Mouse (Mus musculus) spleen, adult 10 weeks (tissue): Measurements from ENCODE around the gene Brms1. TPM values are rescaled to one million over a fixed set of nuclear protein-coding genes. Genes with fewer than 3 reads are reported as not detected.

Experiments
- polyA plus RNA-seq: library from polyadenylated mRNA; stranded (reverse); fragments of 350-450 nt; fragmentation: Illumina TruSeq; extraction: RNeasy Lipid Tissue Mini Kit (QIAGEN cat#74804); gene quantifications from one replicate; pipeline ENCODE4 v1.2.3, GENCODE M21; 2015; ENCODE audit warnings: low replicate concordance; ENCODE audit not compliant: insufficient read depth

The Brms1 gene
- 22.9 TPM for polyA plus RNA-seq

GRCm38 (mm10) chr19:5040862-5041523 lies at the start of gene Brms1:
Gene Brms1 (plus strand): TSS chr19:5041354.

GRCm38 (mm10) chr19:5023621-5024479 lies 17.3 kb upstream of the Brms1 start, which contains the start of gene Slc29a2:
Gene Slc29a2 (plus strand): TSS chr19:5023860.

GRCm38 (mm10) chr19:5038709-5039156 lies 2.4 kb upstream of the Brms1 start, which contains the start of the genes B4gat1 and AC124502.3:
Gene B4gat1 (plus strand): TSS chr19:5038826.
Gene AC124502.3 (plus strand): TSS chr19:5038891.

GRCm38 (mm10) chr19:5050047-5050905 lies 9.1 kb downstream of the Brms1 start, which contains the start of gene Rin1:
Gene Rin1 (plus strand): TSS chr19:5050481.

GRCm38 (mm10) chr19:5067867-5068569 lies 26.9 kb downstream of the Brms1 start, which contains the start of gene Cd248:
Gene Cd248 (plus strand): TSS chr19:5068078.

GRCm38 (mm10) chr19:5085145-5085863 lies 44.1 kb downstream of the Brms1 start, which contains the start of gene Tmem151a:
Gene Tmem151a (minus strand): TSS chr19:5085531.

GRCm38 (mm10) chr19:5087884-5088728 lies 47.0 kb downstream of the Brms1 start, which contains the start of gene Yif1a:
Gene Yif1a (plus strand): TSS chr19:5088538.

GRCm38 (mm10) chr19:5098363-5099143 lies 57.4 kb downstream of the Brms1 start, which contains the start of gene Cnih2:
Gene Cnih2 (minus strand): TSS chr19:5098521.

Other genes starting within 250 kb of the Brms1 start
- 37.4 TPM for gene Rbm4, start 247.5 kb upstream of the Brms1 start, polyA plus RNA-seq
- gene Gm21992, start 229.7 kb upstream of the Brms1 start, polyA plus RNA-seq = 33.4 TPM
- gene Rbm14, start 229.7 kb upstream of the Brms1 start, polyA plus RNA-seq = 20.5 TPM
- gene Ccs, start 202.0 kb upstream of the Brms1 start, polyA plus RNA-seq = 16.5 TPM
- gene Ccdc87, start 202.0 kb upstream of the Brms1 start, polyA plus RNA-seq = 0.07 TPM
- 10.2 TPM for gene Ctsf, start 186.2 kb upstream of the Brms1 start, polyA plus RNA-seq
- gene Actn3, start 163.4 kb upstream of the Brms1 start, polyA plus RNA-seq = not detected
- 17.8 TPM for gene Zdhhc24, start 162.7 kb upstream of the Brms1 start, polyA plus RNA-seq
- gene Bbs1, start 134.7 kb upstream of the Brms1 start, polyA plus RNA-seq = 1.2 TPM
- 28.7 TPM for gene Dpp3, start 113.1 kb upstream of the Brms1 start, polyA plus RNA-seq
- gene Peli3, start 98.2 kb upstream of the Brms1 start, polyA plus RNA-seq = 0.64 TPM
- gene Mrpl11, start 79.2 kb upstream of the Brms1 start, polyA plus RNA-seq = 45.7 TPM
- 0.28 TPM for gene Npas4, start 51.0 kb upstream of the Brms1 start, polyA plus RNA-seq
- gene Slc29a2, start 17.5 kb upstream of the Brms1 start, polyA plus RNA-seq = 1.3 TPM
- 10.3 TPM for gene B4gat1, start 2.5 kb upstream of the Brms1 start, polyA plus RNA-seq
- gene AC124502.3, start 2.5 kb upstream of the Brms1 start, polyA plus RNA-seq = 0.86 TPM
- gene Rin1, start 9.1 kb downstream of the Brms1 start, polyA plus RNA-seq = 0.51 TPM
- gene Cd248, start 26.7 kb downstream of the Brms1 start, polyA plus RNA-seq = 1.2 TPM
- 0.29 TPM for gene Tmem151a, start 44.2 kb downstream of the Brms1 start, polyA plus RNA-seq
- 19.3 TPM for gene Yif1a, start 47.2 kb downstream of the Brms1 start, polyA plus RNA-seq
- gene Cnih2, start 57.2 kb downstream of the Brms1 start, polyA plus RNA-seq = not detected
- gene Rab1b, start 65.7 kb downstream of the Brms1 start, polyA plus RNA-seq = 50.7 TPM
- 9.6 TPM for gene Klc2, start 77.2 kb downstream of the Brms1 start, polyA plus RNA-seq
- gene Pacs1, start 231.8 kb downstream of the Brms1 start, polyA plus RNA-seq = 26.8 TPM